Mouse (Mus musculus) spleen, adult 2 months (tissue): Measurements from ENCODE around the gene Eef2k. TPM values are rescaled to one million over a fixed set of nuclear protein-coding genes. Genes with fewer than 3 reads are reported as not detected.

ENCODE experiments used
- DNase-seq, 2 experiments: peaks; one replicate each; pipeline versions ENCODE4 v3.0.0 to v3.0.0-alpha.2; 2012 to 2021; ENCODE audit warnings: low spot score in 2 of 2, low read depth in 1 of 2
- H3K27ac ChIP-seq: fragments of 200-500 bp; 2 replicates; pipeline ENCODE4 v1.5.1; 2012; ENCODE audit warnings: low read length, inconsistent platforms; ENCODE audit not compliant: insufficient read depth
- H3K27me3 ChIP-seq: fragments of 200-500 bp; 2 replicates; pipeline ENCODE4 v1.6.1; 2012; ENCODE audit warnings: mild to moderate bottlenecking, moderate library complexity, low read length, inconsistent platforms; ENCODE audit not compliant: control insufficient read depth, insufficient read depth
- H3K36me3 ChIP-seq: fragments of 200-500 bp; 2 replicates; pipeline ENCODE4 v1.6.1; 2012; ENCODE audit warnings: mild to moderate bottlenecking, low read length, inconsistent platforms; ENCODE audit not compliant: control insufficient read depth, insufficient read depth
- H3K4me1 ChIP-seq: fragments of 200-500 bp; 2 replicates; pipeline ENCODE4 v1.6.1; 2011; ENCODE audit warnings: inconsistent platforms; ENCODE audit not compliant: control insufficient read depth, insufficient read depth, insufficient read length
- H3K4me3 ChIP-seq: fragments of 200-500 bp; 2 replicates; pipeline ENCODE4 v1.5.1; 2011; ENCODE audit warnings: mild to moderate bottlenecking, inconsistent platforms; ENCODE audit not compliant: insufficient read depth, insufficient read length; ENCODE audit errors: extremely low read depth
- CTCF ChIP-seq: fragments of 200-500 bp; IDR thresholded peaks from 2 replicates; pipeline ENCODE4 v1.5.1; 2011; ENCODE audit warnings: mild to moderate bottlenecking, inconsistent platforms; ENCODE audit not compliant: insufficient read depth, insufficient read length, insufficient replicate concordance; ENCODE audit errors: extremely low read depth
- POLR2A ChIP-seq: fragments of 200-500 bp; IDR thresholded peaks from 2 replicates; pipeline ENCODE4 v1.6.1; 2011; ENCODE audit warnings: low read depth, low read length, inconsistent platforms
- WGBS: fragments of 180-500 bp; shearing (Covaris S2); methylation state at CpG from one replicate; pipeline ENCODE4 v1.1.7; 2018; 5-methylcytosine and 5-hydroxymethylcytosine counted together
- polyA plus RNA-seq: library from polyadenylated mRNA; depleted of rRNA; stranded (reverse); fragments of >200 nt; gene quantifications from 2 replicates; pipeline ENCODE4 v1.2.3, GENCODE M21; 2012

Gene Eef2k
- polyA plus RNA-seq, 1 experiment, result 15.8 TPM

- H3K27ac ChIP-seq, result no peak overlapping the region
- TF ChIP-seq POLR2A, result no peak
- no peak for TF ChIP-seq CTCF
- H3K4me1 ChIP-seq, result no peaks in the 10 kb centered on the region
- no peak for DNase-seq
- peaks cover 49% of the 10 kb centered on the region for H3K36me3 ChIP-seq
- H3K27me3 ChIP-seq, result no peaks in the 10 kb centered on the region
- WGBS, result 91% methylated on average over 5 of the region's 5 CpGs
- H3K4me3 ChIP-seq, result no peak overlapping the region
Observed at GRCm38 (mm10) chr7:120933680-120934195, 91.1 kb downstream of the Eef2k start.

- DNase-seq, result peak in 1 of 2 experiments; percentile 36
- WGBS, result 66% methylated on average over 5 of the region's 5 CpGs
- no peak for TF ChIP-seq POLR2A
- TF ChIP-seq CTCF, result peak; percentile 76; the same call in 1 of the 2 replicates
- Histone ChIP-seq H3K4me1 (no peaks in the 10 kb centered on the region), H3K4me3 (no peak overlapping the region), H3K27ac (no peak overlapping the region), H3K27me3 (no peaks in the 10 kb centered on the region), H3K36me3 (peaks cover 46% of the 10 kb centered on the region)
Observed at GRCm38 (mm10) chr7:120934716-120935115, 92.1 kb downstream of the Eef2k start.

- no peak for DNase-seq
- H3K4me1 ChIP-seq, result no peaks in the 10 kb centered on the region
- H3K4me3 ChIP-seq, result no peak overlapping the region
- H3K27me3 ChIP-seq, result no peaks in the 10 kb centered on the region
- TF ChIP-seq POLR2A (no peak), CTCF (no peak)
- H3K27ac ChIP-seq, result no peak overlapping the region
- H3K36me3 ChIP-seq, result peaks cover 52% of the 10 kb centered on the region
- WGBS, result 93% methylated on average over 4 of the region's 4 CpGs
Observed at GRCm38 (mm10) chr7:120936522-120936921, 93.9 kb downstream of the Eef2k start.

GRCm38 (mm10) chr7:120938206-120938605 lies 95.6 kb downstream of the Eef2k start:
- peaks cover 50% of the 10 kb centered on the region for H3K36me3 ChIP-seq
- H3K27ac ChIP-seq, result no peak overlapping the region
- no peak for DNase-seq
- TF ChIP-seq POLR2A (no peak), CTCF (no peak)
- no peaks in the 10 kb centered on the region for H3K4me1 ChIP-seq
- WGBS, result 89% methylated on average over 9 of the region's 9 CpGs
- no peaks in the 10 kb centered on the region for H3K27me3 ChIP-seq
- no peak overlapping the region for H3K4me3 ChIP-seq

- no peaks in the 10 kb centered on the region for H3K4me1 ChIP-seq
- H3K36me3 ChIP-seq, result peaks cover 57% of the 10 kb centered on the region
- WGBS, result 96% methylated on average over 12 of the region's 12 CpGs
- H3K27me3 ChIP-seq, result no peaks in the 10 kb centered on the region
- H3K4me3 ChIP-seq, result no peak overlapping the region
- no peak overlapping the region for H3K27ac ChIP-seq
- no peak for TF ChIP-seq POLR2A
- TF ChIP-seq CTCF, result no peak
- no peak for DNase-seq
Observed at GRCm38 (mm10) chr7:120940343-120940742, 97.7 kb downstream of the Eef2k start.

- no peak overlapping the region for H3K27ac ChIP-seq
Observed at GRCm38 (mm10) chr7:120941214-120941613, 98.6 kb downstream of the Eef2k start.

GRCm38 (mm10) chr7:120942506-120942905 lies 99.9 kb downstream of the Eef2k start:
- H3K4me1 ChIP-seq, result no peaks in the 10 kb centered on the region
- 95% methylated on average over 1 of the region's 1 CpGs for WGBS
- H3K4me3 ChIP-seq, result no peak overlapping the region
- TF ChIP-seq CTCF, result no peak
- TF ChIP-seq POLR2A, result no peak
- H3K27ac ChIP-seq, result no peak overlapping the region
- no peak for DNase-seq
- peaks cover 49% of the 10 kb centered on the region for H3K36me3 ChIP-seq
- H3K27me3 ChIP-seq, result no peaks in the 10 kb centered on the region

More at GRCm38 (mm10) chr7:120941214-120941613, 98.6 kb downstream of the Eef2k start:
- H3K36me3 ChIP-seq, result peaks cover 58% of the 10 kb centered on the region
- no peak for DNase-seq
- 95% methylated on average over 6 of the region's 6 CpGs for WGBS
- H3K4me1 ChIP-seq, result no peaks in the 10 kb centered on the region
- no peak for TF ChIP-seq CTCF
- no peak for TF ChIP-seq POLR2A
- no peak overlapping the region for H3K4me3 ChIP-seq
- H3K27me3 ChIP-seq, result no peaks in the 10 kb centered on the region
